Mouse (Mus musculus): ENCODE data around the gene Ubqln4. TPM values are rescaled to one million over a fixed set of nuclear protein-coding genes. Genes with fewer than 3 reads are reported as not detected.
A peak's percentile ranks its signal among the peaks of the same experiment; 100 is the strongest.

The Ubqln4 gene
- total RNA-seq (2022) = 100 to 1,000 TPM; 121 to 142 (median 129) TPM

DNA sequence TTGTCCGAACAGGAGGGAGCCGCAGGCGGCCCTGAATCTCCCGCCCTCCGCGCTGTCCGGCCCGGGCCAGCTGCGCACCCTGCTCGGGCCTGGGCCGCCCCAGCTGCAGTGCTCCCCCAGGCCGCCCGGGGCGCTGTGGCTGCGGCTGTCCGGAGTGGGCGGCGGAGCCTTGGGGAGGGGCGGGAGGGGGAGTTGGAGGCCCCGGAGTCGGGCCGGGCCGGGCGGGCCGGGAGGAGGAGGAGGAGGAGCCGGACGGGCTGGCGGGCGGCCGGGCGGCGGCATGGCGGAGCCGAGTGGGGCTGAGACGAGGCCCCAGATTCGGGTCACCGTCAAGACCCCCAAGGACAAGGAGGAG is at the start of gene Ubqln4:
Ubqln4 (plus strand) TSS at position 234 of the 355 bp plus-strand sequence.
- DNase-seq (ENCODE audit: low spot score in 2 of 2) = peak; percentile 78 to 86

GRCm38 (mm10) chr3:88503881-88504746 is 49.4 kb upstream of the Ubqln4 start:
- DNase-seq (ENCODE audit: low spot score in 2 of 2) = no peak

GRCm38 (mm10) chr3:88505081-88505480 is 48.5 kb upstream of the Ubqln4 start:
- no peak for DNase-seq (ENCODE audit: low spot score in 2 of 2)

DNA sequence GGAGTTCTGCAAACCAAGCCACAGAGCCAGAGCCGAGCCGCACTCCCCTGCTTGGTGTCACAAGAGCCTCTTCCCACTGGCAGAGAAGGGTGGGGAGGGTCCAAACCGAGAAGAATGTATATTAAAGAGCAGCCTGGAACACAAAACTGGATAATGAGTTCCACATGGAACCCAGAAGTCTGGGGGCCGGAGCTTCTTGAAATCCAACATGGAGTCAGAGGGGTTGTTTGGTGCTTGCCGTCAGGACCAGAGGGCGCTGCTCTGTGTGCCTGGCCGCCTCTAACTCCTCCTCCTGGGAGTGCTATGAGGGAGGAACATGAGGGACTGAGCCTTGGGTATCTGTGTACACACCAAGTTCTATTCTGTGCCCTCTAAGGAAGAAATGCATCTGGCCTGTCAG is 47.8 kb upstream of the Ubqln4 start:
- no peak for DNase-seq (ENCODE audit: low spot score in 2 of 2)

GRCm38 (mm10) chr3:88509250-88509649 is 44.3 kb upstream of the Ubqln4 start:
- DNase-seq (ENCODE audit: low spot score in 2 of 2) = no peak

DNA sequence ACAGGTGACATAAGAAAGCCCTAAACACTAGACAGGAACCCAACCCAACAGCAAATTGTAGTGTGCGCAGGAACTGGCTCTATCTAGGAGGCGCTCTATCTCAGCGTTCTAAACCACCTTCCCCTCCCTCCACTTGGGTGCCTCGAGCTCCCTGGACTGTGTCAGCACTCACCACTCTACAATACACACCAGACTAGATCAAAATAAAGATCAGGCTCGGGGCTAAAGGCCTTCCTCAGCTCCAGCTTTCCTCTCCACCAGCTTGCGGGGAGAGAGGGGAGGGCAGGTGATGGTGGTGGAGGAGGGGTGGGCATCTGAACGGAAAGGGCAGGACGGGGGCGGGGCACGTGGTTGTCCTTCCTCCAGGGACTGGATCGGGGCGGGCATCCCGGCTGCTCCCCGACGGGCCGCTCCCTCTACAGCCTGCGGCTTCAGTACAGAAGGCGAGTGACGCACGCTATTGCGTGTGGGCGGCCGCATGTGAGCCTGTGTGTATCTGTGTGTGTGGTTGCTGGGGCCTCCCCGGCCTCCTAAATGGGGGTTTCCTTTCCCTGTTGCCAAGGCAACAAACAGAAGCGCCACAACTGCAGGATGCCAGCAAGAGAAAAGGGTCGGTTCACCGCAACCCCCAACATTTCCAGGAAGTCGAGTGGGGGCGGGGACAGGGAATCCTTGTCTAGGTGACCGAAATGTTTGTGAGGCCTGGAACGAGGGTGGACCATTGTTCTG is 43.7 kb upstream of the Ubqln4 start, which contains the start of gene Lmna:
Lmna (minus strand) TSS at position 265 of the 729 bp plus-strand sequence.
- peak; percentile 74 to 95 for DNase-seq (ENCODE audit: low spot score in 2 of 2)

DNA sequence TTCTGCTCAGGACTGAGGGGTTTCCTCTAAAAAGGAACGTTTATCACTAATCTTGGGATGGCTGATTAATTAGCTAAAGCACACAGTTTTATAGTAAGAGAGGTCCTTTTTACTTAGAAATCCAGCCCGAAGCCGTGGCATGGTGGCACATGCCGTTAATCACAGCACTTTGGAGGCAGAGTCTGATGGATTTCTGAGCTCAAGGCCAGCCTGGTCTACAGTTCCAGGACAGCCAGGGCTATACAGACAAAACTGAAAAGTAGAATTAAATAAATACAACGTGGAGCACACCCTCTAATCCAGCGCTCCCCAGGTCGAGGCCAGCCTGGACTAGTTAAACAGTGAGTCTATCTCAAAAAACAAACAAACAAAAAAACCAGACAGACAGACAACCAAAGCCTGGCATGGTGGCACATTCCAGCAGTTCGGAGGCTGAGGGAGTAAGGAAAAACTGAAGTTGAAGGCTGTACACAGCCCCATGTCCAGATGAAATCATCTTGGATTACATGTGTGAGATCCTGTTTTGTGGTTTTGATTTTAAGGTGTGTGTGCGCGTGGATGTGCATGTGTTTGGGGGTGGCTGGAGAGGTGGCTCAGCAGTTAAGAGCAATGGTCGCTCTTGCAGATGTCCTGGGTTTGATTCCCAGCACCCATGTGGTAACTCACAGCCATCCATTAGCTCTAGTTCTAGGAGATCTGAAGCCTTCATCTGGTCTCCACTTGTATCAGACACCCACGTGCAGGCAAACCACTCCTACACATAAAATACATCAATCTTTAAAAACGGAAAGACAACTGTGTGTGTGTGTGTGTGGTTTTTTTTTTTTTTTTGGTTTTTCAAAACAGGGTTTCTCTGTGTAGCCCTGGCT is 42.9 kb upstream of the Ubqln4 start:
- no peak for DNase-seq (ENCODE audit: low spot score in 2 of 2)

GRCm38 (mm10) chr3:88511559-88511958 is 42.0 kb upstream of the Ubqln4 start:
- no peak for DNase-seq (ENCODE audit: low spot score in 2 of 2)

GRCm38 (mm10) chr3:88512141-88512895 is 41.2 kb upstream of the Ubqln4 start:
- no peak for DNase-seq (ENCODE audit: low spot score in 2 of 2)

- no peak for DNase-seq (ENCODE audit: low spot score in 2 of 2)
Observed at GRCm38 (mm10) chr3:88512896-88513545, 40.5 kb upstream of the Ubqln4 start.

DNA sequence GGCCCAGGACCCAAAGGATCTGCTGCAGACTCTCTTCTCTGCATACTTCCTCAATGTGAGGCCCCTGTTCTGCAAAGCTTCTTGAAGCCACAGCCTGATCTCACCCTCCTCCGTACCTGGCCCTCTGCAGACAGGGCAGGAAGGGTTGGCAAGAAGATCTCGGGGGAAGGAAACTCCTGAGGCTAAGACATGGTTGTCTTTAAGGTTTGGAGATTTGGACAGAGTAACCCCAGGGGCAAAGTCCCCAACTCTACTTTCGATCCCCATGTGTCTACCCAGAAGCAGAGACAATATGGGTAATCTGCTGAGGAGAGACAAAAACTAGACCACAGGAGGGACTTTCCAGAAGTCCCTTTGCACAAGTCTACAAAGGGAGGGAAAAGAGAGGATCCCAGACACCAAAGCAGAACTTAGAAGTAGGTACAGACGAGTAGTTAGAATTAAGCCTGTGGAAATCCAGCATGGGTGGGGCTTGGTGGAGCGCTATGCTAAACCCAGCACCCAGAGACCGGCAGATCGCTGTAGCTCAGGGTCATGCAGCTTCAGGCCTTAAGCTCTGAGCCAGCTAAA is 39.9 kb upstream of the Ubqln4 start:
- DNase-seq (ENCODE audit: low spot score in 2 of 2) = no peak

DNA sequence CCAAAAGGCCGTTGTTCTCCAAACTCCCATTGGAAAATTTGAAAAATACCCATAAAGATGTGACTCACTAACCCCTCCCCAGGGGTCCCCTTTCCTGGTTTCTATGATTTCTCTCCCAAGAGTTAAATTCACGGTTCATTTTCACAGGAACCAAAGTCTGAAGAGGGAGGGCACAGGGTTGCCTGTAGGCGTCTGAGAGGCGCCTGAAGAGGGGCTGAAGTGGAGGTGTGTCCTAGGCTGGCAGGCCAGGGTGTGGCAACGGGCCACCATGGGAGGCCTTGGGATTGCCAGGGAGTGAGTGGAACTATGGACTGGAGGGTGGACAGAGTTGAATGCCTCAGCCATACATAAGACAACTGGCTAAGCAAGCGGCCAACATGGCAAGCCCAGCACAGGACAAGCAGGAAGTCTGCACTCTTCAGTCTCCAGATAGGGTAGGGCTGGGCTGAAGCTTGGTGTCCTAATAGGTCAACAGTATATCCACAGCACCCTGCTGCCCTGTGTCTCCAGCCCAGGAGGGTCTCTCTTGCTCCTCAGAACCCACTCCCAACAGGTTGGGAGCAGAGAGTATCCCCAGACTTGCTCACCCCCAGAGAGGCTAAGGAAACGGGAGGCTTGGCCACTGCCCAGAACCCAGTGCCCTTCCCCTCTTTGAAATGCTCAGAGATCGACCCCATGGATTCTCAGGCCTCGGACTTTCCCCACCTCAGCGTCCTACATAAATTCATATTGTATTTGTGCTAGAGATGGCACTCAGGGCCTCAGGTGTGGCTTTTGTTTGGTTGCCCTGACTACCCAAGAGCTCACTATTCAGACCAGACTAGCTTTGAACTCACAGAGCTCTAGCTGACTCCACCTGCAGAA is 39.1 kb upstream of the Ubqln4 start:
- DNase-seq (ENCODE audit: low spot score in 2 of 2) = no peak

GRCm38 (mm10) chr3:88515095-88515386 is 38.5 kb upstream of the Ubqln4 start:
- DNase-seq (ENCODE audit: low spot score in 2 of 2) = no peak

DNA sequence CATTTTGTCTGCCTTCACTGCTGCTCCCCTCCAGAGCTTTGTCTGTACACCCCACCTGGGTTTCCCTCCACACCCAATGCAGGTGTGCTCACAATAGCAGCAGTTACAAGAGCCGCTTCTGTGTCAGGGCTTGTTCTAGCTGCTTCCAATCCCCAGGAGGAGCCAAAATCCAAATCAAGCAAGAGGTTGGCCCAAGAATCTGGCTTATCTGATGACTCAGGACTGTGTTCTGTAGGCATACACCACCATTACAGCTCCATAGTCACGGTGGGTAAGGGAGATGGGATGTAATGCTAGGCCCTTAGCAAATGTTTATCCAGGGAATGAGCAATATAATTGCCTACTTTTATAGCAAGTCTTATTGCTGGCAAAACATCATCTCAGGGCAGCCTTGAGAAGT is 37.2 kb upstream of the Ubqln4 start:
- no peak for DNase-seq (ENCODE audit: low spot score in 2 of 2)

DNA sequence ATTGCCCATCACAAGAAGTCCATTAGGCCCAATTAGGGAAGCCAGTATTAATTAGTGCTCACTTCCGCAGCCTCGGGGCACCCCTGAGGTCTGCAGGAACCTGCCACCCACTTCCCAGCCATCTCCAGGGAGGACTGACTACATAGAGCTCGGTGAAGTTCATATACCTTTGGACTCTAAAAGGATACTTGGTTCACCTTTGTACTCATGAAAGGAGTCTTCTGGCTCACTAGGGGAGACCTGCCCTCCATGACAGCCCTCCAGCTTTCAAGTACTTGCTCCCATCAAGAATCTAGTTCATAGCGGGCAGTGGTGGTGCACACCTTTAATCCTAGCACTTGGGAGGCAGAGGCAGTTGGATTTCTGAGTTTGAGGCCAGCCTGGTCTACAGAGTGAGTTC is 35.1 kb upstream of the Ubqln4 start:
- DNase-seq (ENCODE audit: low spot score in 2 of 2) = no peak

DNA sequence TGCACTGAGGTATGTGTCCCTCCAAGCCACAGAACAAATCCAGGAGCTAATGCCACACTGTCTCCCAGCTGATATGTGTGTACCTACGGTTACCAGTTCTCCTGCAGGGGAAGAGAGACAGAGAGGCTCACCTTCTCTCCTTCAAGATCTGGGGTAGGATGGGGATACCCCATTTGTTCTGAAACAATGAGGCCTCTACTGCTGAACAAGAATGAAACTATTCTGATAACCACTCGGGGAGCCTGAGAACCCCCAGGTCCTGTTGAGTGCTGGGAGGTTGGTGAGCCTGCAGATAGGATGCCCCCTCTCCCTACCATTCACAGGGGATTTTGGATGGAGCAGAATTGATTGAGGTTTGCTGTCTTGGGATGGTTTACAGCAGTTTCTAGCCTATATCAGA is 33.5 kb upstream of the Ubqln4 start:
- DNase-seq (ENCODE audit: low spot score in 2 of 2) = no peak

GRCm38 (mm10) chr3:88521156-88521555 is 32.4 kb upstream of the Ubqln4 start:
- no peak for DNase-seq (ENCODE audit: low spot score in 2 of 2)

DNA sequence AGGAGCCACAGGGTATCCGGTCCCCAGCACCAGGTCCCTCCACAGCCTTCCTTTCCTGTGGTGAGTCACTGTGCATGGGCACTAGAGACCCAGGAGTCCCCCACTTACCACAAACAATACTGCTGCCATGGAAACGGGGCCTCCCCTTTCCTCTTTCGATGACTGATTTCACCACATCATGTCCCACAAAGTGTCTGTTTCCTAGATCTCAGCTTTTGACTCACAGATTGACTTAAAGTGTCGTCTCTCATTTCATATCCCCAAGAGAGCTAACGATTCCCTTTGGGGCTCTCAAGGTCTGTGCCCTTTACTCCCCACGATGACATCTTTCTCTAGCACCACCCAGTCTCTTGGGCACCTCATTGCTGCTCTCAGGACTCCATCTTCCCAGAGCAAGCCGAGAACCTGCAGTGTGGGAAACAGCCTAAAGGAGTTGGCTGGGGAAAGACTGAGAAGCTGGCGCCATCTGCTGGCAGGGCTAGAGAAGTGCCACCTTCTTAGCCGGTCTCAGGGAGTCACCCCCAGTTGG is 31.7 kb upstream of the Ubqln4 start:
- no peak for DNase-seq (ENCODE audit: low spot score in 2 of 2)

GRCm38 (mm10) chr3:88523027-88523426 is 30.5 kb upstream of the Ubqln4 start:
- DNase-seq (ENCODE audit: low spot score in 2 of 2) = no peak
